Mouse (Mus musculus): ENCODE measurements at regions not wholly inside any gene's neighbourhood (a gene's known extent, or its start where the extent isn't known, plus 50 kb on each side); places are given as distances from the start of the nearest gene placed in this dataset.

- Histone ChIP-seq H3K9me3 (no peaks in the 10 kb centered on the region), H3K9ac (replicated peaks) (no peak overlapping the region), H3K4me2 (replicated peaks) (no peak overlapping the region), H3K27ac (no peak overlapping the region), H3K4me1 (replicated peaks) (no peaks in the 10 kb centered on the region), H3K27me3 (no peaks in the 10 kb centered on the region), H3K36me3 (no peaks in the 10 kb centered on the region), H3K4me3 (replicated peaks) (no peak overlapping the region)
- ATAC-seq: no peak
- 79% methylated on average over 3 of the region's 3 CpGs for WGBS
Measured at GRCm38 (mm10) chr9:79301580-79301979, 417.1 kb downstream of the Col12a1 start.

DNA sequence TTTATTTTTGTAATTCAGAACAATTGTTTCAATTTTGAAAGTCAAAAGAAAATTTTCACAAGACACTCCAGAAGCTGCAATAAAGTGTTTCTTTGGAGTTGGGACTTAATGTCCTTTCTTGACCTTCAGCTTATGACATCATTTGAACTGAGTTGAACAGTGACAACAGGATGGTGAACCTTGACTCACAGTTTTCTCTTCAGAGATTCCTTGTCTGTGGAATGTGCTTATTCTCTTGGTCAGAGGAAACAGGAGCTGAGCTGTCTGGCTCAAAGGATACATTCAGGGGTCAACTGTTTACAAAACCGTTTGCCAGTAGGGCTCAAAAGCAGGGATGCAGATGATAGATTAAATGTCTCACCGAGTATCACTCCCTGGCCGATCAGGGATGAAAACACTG lies 408.0 kb downstream of the Col12a1 start:
- H3K27ac ChIP-seq: no peak overlapping the region
- no peaks in the 10 kb centered on the region for H3K36me3 ChIP-seq
- H3K4me3 ChIP-seq (replicated peaks): no peak overlapping the region
- no peak for ATAC-seq
- no peak overlapping the region for H3K4me2 ChIP-seq (replicated peaks)
- no peaks in the 10 kb centered on the region for H3K4me1 ChIP-seq (replicated peaks)
- H3K27me3 ChIP-seq: no peaks in the 10 kb centered on the region
- no peak overlapping the region for H3K9ac ChIP-seq (replicated peaks)
- WGBS: 85% methylated on average over 3 of the region's 3 CpGs
- H3K9me3 ChIP-seq: no peaks in the 10 kb centered on the region

- Histone ChIP-seq H3K4me3 (replicated peaks) (no peak overlapping the region), H3K9ac (replicated peaks) (no peak overlapping the region), H3K36me3 (no peaks in the 10 kb centered on the region), H3K27ac (no peak overlapping the region), H3K9me3 (no peaks in the 10 kb centered on the region), H3K4me2 (replicated peaks) (no peak overlapping the region), H3K4me1 (replicated peaks) (no peaks in the 10 kb centered on the region), H3K27me3 (no peaks in the 10 kb centered on the region)
- no peak for ATAC-seq
Measured at GRCm38 (mm10) chr9:79317411-79317810, 401.2 kb downstream of the Col12a1 start.

DNA sequence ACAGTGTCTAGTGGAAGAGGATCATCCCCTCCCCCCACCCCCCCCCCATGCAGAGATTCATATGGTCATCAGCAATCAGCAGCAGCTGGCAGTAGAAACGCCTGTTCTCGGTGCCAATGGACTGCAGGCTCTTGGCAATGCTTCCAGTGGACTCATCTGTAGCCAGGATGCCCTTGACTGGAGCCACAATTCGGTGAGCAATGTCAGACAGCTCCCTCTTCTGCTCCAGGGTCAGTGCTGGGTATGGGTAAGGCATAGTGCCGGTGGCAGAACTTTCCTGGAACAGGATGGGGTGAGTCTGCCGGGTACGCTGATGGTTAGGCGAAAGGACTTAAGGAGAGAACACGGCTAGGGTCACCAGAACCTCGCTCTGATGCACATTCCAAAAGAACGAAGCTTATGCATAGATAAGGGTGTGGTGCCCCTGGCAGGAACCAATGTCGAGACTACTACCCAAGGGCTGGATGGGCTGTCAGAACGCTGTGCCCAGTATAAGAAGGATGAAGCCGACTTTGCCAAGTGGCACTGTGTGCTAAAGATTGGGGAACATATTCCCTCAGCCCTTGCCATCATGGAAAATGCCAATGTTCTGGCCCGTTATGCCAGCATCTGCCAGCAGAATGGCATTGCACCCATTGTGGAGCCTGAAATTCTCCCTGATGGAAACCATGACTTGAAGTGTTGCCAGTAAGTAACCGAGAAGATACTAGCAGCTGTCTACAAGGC lies 372.1 kb downstream of the Col12a1 start:
- ATAC-seq: no peak
- H3K36me3 ChIP-seq: no peaks in the 10 kb centered on the region
- H3K27me3 ChIP-seq: no peaks in the 10 kb centered on the region
- no peak overlapping the region for H3K9ac ChIP-seq (replicated peaks)
- H3K27ac ChIP-seq: no peak overlapping the region
- no peak overlapping the region for H3K4me3 ChIP-seq (replicated peaks)
- no peaks in the 10 kb centered on the region for H3K4me1 ChIP-seq (replicated peaks)
- H3K4me2 ChIP-seq (replicated peaks): no peak overlapping the region
- WGBS: 91% methylated on average over 15 of the region's 15 CpGs
- H3K9me3 ChIP-seq: 0 out of 2 replicates have a peak, but pooled peaks cover 4% of the 10 kb centered on the region

DNA sequence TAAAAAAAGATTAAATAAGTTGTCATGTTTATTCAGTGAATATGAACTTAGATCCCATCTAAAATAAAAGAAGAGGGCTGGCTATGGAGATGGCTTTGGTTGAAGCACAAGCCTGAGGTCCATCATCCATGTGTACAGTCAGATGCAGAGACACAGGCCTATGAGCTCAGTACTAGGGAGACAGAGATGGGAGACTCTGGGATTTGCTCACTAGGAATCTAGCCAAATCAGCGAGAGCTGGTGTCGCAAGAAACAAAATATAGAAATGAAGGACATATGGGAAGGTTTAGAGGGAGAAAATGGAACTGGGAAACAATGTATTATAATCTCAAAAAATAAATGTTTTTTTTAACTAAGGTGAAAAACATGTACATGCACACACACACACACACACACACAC lies 326.6 kb downstream of the Col12a1 start:
- H3K27ac ChIP-seq: no peak overlapping the region
- no peaks in the 10 kb centered on the region for H3K27me3 ChIP-seq
- no peaks in the 10 kb centered on the region for H3K36me3 ChIP-seq
- no peak for ATAC-seq
- H3K4me3 ChIP-seq (replicated peaks): no peak overlapping the region
- 92% methylated on average over 2 of the region's 2 CpGs for WGBS
- H3K4me1 ChIP-seq (replicated peaks): no peaks in the 10 kb centered on the region
- H3K9ac ChIP-seq (replicated peaks): no peak overlapping the region
- no peaks in the 10 kb centered on the region for H3K9me3 ChIP-seq
- H3K4me2 ChIP-seq (replicated peaks): no peak overlapping the region

DNA sequence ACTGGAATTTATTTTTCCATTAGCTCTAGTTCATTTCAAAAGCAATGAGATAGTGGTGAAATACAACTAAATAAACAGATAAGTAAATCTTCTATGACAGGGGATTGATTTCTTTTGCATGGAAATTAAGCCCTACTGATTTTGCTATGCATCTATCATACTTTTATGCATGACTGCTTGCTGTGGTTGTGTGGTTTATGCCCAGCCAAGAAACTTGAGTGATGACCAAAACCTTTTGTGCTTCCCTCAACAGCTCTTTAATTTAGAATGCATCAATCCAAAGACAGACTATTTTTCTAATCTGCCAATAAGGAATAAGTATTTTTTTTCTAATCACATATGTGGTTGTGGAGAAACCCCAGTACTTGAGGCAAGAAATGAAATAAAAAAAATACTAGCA lies 303.6 kb downstream of the Col12a1 start:
- no peak overlapping the region for H3K4me3 ChIP-seq (replicated peaks)
- H3K9me3 ChIP-seq: no peaks in the 10 kb centered on the region
- no peaks in the 10 kb centered on the region for H3K27me3 ChIP-seq
- no peak overlapping the region for H3K27ac ChIP-seq
- H3K4me2 ChIP-seq (replicated peaks): no peak overlapping the region
- no peaks in the 10 kb centered on the region for H3K36me3 ChIP-seq
- ATAC-seq: no peak
- no peaks in the 10 kb centered on the region for H3K4me1 ChIP-seq (replicated peaks)
- H3K9ac ChIP-seq (replicated peaks): no peak overlapping the region

DNA sequence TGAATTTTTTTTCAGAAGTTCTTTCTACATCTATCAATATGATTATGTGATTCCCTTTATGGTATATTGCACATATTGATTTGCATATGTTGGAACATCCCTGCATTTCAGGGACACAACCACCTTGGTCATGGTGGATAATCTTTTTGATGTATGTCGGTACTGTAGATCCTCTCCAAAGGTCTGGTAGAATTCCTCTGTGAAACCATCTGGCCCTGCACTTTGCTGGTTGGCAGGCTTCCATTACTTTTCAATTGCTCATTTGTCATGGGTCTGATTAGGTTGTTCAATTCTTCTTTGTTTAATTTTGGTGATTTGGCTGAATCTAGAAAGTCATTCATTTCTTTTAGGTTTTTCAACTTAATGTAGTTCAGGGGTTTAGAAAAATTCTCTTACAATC lies 288.2 kb downstream of the Col12a1 start:
- Histone ChIP-seq H3K9me3 (no peaks in the 10 kb centered on the region), H3K9ac (replicated peaks) (no peak overlapping the region), H3K4me2 (replicated peaks) (no peak overlapping the region), H3K27ac (no peak overlapping the region), H3K4me3 (replicated peaks) (no peak overlapping the region), H3K36me3 (no peaks in the 10 kb centered on the region), H3K4me1 (replicated peaks) (no peaks in the 10 kb centered on the region), H3K27me3 (no peaks in the 10 kb centered on the region)
- 62% methylated on average over 1 of the region's 1 CpGs for WGBS
- no peak for ATAC-seq

GRCm38 (mm10) chr9:79437636-79438035 lies 281.0 kb downstream of the Col12a1 start:
- no peak for ATAC-seq
- Histone ChIP-seq H3K27ac (no peak overlapping the region), H3K4me3 (replicated peaks) (no peak overlapping the region), H3K4me1 (replicated peaks) (no peaks in the 10 kb centered on the region), H3K27me3 (no peaks in the 10 kb centered on the region), H3K36me3 (no peaks in the 10 kb centered on the region), H3K9me3 (no peaks in the 10 kb centered on the region), H3K9ac (replicated peaks) (no peak overlapping the region), H3K4me2 (replicated peaks) (no peak overlapping the region)
- WGBS: 91% methylated on average over 3 of the region's 3 CpGs

- H3K4me2 ChIP-seq (replicated peaks): no peak overlapping the region
- no peak overlapping the region for H3K27ac ChIP-seq
- no peaks in the 10 kb centered on the region for H3K9me3 ChIP-seq
- H3K9ac ChIP-seq (replicated peaks): no peak overlapping the region
- no peaks in the 10 kb centered on the region for H3K27me3 ChIP-seq
- H3K4me1 ChIP-seq (replicated peaks): no peaks in the 10 kb centered on the region
- WGBS: 69% methylated on average over 11 of the region's 11 CpGs
- H3K36me3 ChIP-seq: no peaks in the 10 kb centered on the region
- ATAC-seq: no peak
- no peak overlapping the region for H3K4me3 ChIP-seq (replicated peaks)
Measured at GRCm38 (mm10) chr9:79439233-79439960, 279.2 kb downstream of the Col12a1 start.

- Histone ChIP-seq H3K27ac (no peak overlapping the region), H3K9me3 (no peaks in the 10 kb centered on the region), H3K9ac (replicated peaks) (no peak overlapping the region), H3K4me1 (replicated peaks) (no peaks in the 10 kb centered on the region), H3K36me3 (no peaks in the 10 kb centered on the region), H3K4me2 (replicated peaks) (no peak overlapping the region), H3K4me3 (replicated peaks) (no peak overlapping the region), H3K27me3 (no peaks in the 10 kb centered on the region)
- ATAC-seq: no peak
- 48% methylated on average over 3 of the region's 3 CpGs for WGBS
Measured at GRCm38 (mm10) chr9:79455226-79455625, 263.4 kb downstream of the Col12a1 start.

DNA sequence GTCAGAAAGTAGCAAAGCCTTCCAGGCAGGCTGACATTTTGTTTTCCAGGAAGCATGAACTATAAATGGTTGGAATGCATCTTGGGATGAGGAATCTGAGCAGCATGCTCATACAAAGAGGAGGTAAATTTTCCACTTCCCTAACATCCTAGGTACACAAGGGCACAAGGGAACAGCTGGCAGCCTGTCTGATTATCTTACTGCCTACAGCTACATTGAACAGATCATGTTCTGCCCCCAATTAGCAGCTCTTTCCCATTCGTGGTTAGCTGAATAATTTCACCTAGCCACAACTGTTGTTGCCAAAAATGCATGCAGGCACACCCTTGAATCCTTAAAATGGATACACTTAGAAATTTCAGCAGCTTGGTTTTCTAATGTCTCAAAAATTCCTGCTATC lies 239.5 kb downstream of the Col12a1 start:
- 27% methylated on average over 1 of the region's 1 CpGs for WGBS
- no peak overlapping the region for H3K27ac ChIP-seq
- no peak for ATAC-seq

DNA sequence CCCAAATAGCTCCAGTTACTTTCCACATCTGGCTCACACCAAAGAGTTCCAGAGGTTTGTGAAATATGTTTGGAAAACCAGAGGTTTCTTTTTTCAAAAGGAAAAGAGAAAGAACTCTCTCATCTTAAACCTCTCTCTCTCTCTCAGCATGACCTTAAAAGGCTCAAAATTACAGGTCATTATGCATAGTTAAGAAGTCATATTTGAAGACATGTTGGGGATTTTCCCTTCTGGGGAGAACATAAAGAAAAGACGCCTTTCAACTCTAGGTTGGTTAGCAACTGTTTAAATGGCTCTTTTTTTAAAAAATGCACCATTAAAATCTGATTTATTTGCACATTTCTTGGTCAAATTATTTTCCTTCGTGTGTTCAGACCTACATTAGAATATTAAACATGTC lies 218.4 kb downstream of the Col12a1 start:
- no peaks in the 10 kb centered on the region for H3K27me3 ChIP-seq
- no peak overlapping the region for H3K4me2 ChIP-seq (replicated peaks)
- no peak overlapping the region for H3K9ac ChIP-seq (replicated peaks)
- H3K4me3 ChIP-seq (replicated peaks): no peak overlapping the region
- no peak overlapping the region for H3K27ac ChIP-seq
- WGBS: 67% methylated on average over 2 of the region's 2 CpGs
- H3K9me3 ChIP-seq: no peaks in the 10 kb centered on the region
- ATAC-seq: no peak
- no peaks in the 10 kb centered on the region for H3K4me1 ChIP-seq (replicated peaks)
- no peaks in the 10 kb centered on the region for H3K36me3 ChIP-seq

More for the DNA sequence above, 239.5 kb downstream of the Col12a1 start:
- no peaks in the 10 kb centered on the region for H3K36me3 ChIP-seq
- no peaks in the 10 kb centered on the region for H3K4me1 ChIP-seq (replicated peaks)
- H3K27me3 ChIP-seq: no peaks in the 10 kb centered on the region
- H3K9me3 ChIP-seq: no peaks in the 10 kb centered on the region
- no peak overlapping the region for H3K4me2 ChIP-seq (replicated peaks)
- H3K9ac ChIP-seq (replicated peaks): no peak overlapping the region
- H3K4me3 ChIP-seq (replicated peaks): no peak overlapping the region

DNA sequence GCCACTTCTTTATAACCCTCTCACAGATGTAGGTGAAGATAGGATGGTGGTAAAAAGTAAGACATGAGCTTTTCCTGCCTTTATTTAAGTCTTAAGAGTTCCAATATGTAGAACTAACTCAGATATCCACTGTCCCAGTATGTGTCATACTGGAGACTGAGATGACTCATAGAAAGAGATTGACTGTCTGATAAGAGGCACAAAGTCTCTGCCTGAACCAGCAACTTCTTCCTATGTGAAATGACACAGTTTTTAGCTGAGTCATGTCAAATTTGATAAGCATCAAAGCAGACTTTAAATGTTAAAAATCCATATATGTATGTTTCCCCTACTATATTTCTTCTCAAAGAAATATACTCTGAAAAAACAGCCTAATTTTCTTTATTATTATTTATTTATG lies 216.6 kb downstream of the Col12a1 start:
- Histone ChIP-seq H3K9me3 (no peaks in the 10 kb centered on the region), H3K4me2 (replicated peaks) (no peak overlapping the region), H3K36me3 (no peaks in the 10 kb centered on the region), H3K4me3 (replicated peaks) (no peak overlapping the region), H3K4me1 (replicated peaks) (no peaks in the 10 kb centered on the region), H3K27ac (no peak overlapping the region), H3K27me3 (no peaks in the 10 kb centered on the region), H3K9ac (replicated peaks) (no peak overlapping the region)
- no peak for ATAC-seq

Data from midbrain, embryonic 13.5 days (tissue).